In genomic region chr7:81992131-81993061, GRCm38 (mm10) we compare ENCODE assay signal across 8 mouse cellular contexts. TPM values are rescaled to one million over a fixed set of nuclear protein-coding genes. Genes with fewer than 3 reads are reported as not detected.
DNase-seq lines count a peak whose midpoint lies in the region; ATAC-seq lines count a peak whose summit lies in the region.

Gene Bnc1 (minus strand): TSS chr7:81992292.

- peak; percentile 4 to 23 for DNase-seq in adrenal gland, adult 18-20 months (ENCODE audit: low spot score in 2 of 2)
- DNase-seq in adrenal gland, postnatal 4 days (ENCODE audit: low spot score in 2 of 2): no peak
- DNase-seq in 3134 (ENCODE audit: extremely low read depth, insufficient read length, low spot score): peak; percentile 58
- DNase-seq in cerebellum, adult 8-10 months: no peak
- DNase-seq in left cerebral cortex, postnatal 36 days (ENCODE audit: low spot score in 2 of 2): no peak

- peaks cover 24% of the 10 kb centered on the region for H3K4me1 ChIP-seq in embryonic facial prominence, embryonic 15.5 days
- peaks cover 12% of the 10 kb centered on the region for H3K4me1 ChIP-seq in intestine, embryonic 15.5 days (replicated peaks)
- peaks cover 13% of the 10 kb centered on the region for H3K4me1 ChIP-seq in midbrain, embryonic 15.5 days

- H3K9ac ChIP-seq in embryonic facial prominence, embryonic 15.5 days: peak within 1 kb of the TSS; percentile 27
- H3K9ac ChIP-seq in intestine, embryonic 15.5 days: peak within 1 kb of the TSS; percentile 41
- H3K9ac ChIP-seq in midbrain, embryonic 15.5 days: peak within 1 kb of the TSS; percentile 20; the same call in 1 of the 2 replicates

- no peaks in the 10 kb centered on the region for H3K9me3 ChIP-seq in embryonic facial prominence, embryonic 15.5 days (replicated peaks)
- no peaks in the 10 kb centered on the region for H3K9me3 ChIP-seq in intestine, embryonic 15.5 days
- H3K9me3 ChIP-seq in midbrain, embryonic 15.5 days: no peaks in the 10 kb centered on the region

- peak within 1 kb of the TSS; percentile 94 for H3K4me2 ChIP-seq in embryonic facial prominence, embryonic 15.5 days (replicated peaks)
- peak within 1 kb of the TSS; percentile 97 for H3K4me2 ChIP-seq in intestine, embryonic 15.5 days (replicated peaks)
- H3K4me2 ChIP-seq in midbrain, embryonic 15.5 days: peak within 1 kb of the TSS; percentile 89

- 1% methylated on average over 97 of the region's 105 CpGs for WGBS in embryonic facial prominence, embryonic 15.5 days
- WGBS in intestine, embryonic 15.5 days: under 1% methylated on average over 95 of the region's 105 CpGs
- 1% methylated on average over 78 of the region's 105 CpGs for WGBS in midbrain, embryonic 15.5 days

- H3K36me3 ChIP-seq in embryonic facial prominence, embryonic 15.5 days: no peaks in the 10 kb centered on the region
- H3K36me3 ChIP-seq in intestine, embryonic 15.5 days: no peaks in the 10 kb centered on the region
- no peaks in the 10 kb centered on the region for H3K36me3 ChIP-seq in midbrain, embryonic 15.5 days (replicated peaks)

- ATAC-seq in embryonic facial prominence, embryonic 15.5 days (ENCODE audit: insufficient number of reproducible peaks, low FRiP score, low TSS enrichment, low read depth): no peak
- peak; percentile 73 for ATAC-seq in intestine, embryonic 15.5 days
- ATAC-seq in midbrain, embryonic 15.5 days (replicated peaks): peak; percentile 74

- H3K27me3 ChIP-seq in embryonic facial prominence, embryonic 15.5 days: peaks cover 71% of the 10 kb centered on the region
- H3K27me3 ChIP-seq in intestine, embryonic 15.5 days (replicated peaks): peaks cover 57% of the 10 kb centered on the region
- peaks cover 74% of the 10 kb centered on the region for H3K27me3 ChIP-seq in midbrain, embryonic 15.5 days (replicated peaks)

- peak within 1 kb of the TSS; percentile 53 for H3K4me3 ChIP-seq in embryonic facial prominence, embryonic 15.5 days (replicated peaks)
- peak within 1 kb of the TSS; percentile 53 for H3K4me3 ChIP-seq in intestine, embryonic 15.5 days (replicated peaks)
- H3K4me3 ChIP-seq in midbrain, embryonic 15.5 days: peak within 1 kb of the TSS; percentile 47

- H3K27ac ChIP-seq in embryonic facial prominence, embryonic 15.5 days (replicated peaks): no peak within 1 kb of the TSS
- H3K27ac ChIP-seq in intestine, embryonic 15.5 days: no peak within 1 kb of the TSS
- H3K27ac ChIP-seq in midbrain, embryonic 15.5 days: no peak within 1 kb of the TSS

- intact Hi-C loops in left cerebral cortex, postnatal 36 days (cut with DNase I): no loop called here

RNA-seq across cellular contexts. Expression of gene Bnc1, which starts in this region (rescaled TPM):
- total RNA-seq in adrenal gland, adult 18-20 months (2021): 1 to 10 TPM in 1 of 2 experiments, under 1 TPM in 1; 0.60 to 1.5 TPM
- 1 to 10 TPM; 1.7 to 2.3 TPM for total RNA-seq in adrenal gland, postnatal 4 days (2021)
- 1.6 and 1.8 TPM in 2 replicates for polyA plus RNA-seq in embryonic facial prominence, embryonic 15.5 days (2015; fragmentation: Nextera tagmentation; extraction: Ambion mirVana)
- 2.8 and 3.7 TPM in 2 replicates for polyA plus RNA-seq in intestine, embryonic 15.5 days (2015; fragmentation: Nextera tagmentation; extraction: Ambion mirVana)
- polyA plus RNA-seq in midbrain, embryonic 15.5 days (2015; fragmentation: Nextera tagmentation; extraction: Ambion mirVana): 0.08 and 0.20 TPM in 2 replicates
- total RNA-seq in left cerebral cortex, postnatal 36 days (2021): not detected

Comparison
In these comparisons a context has a peak if more than half of its experiments do, and no peak if none do; other contexts are left out.
1. DNase-seq: peak in adrenal gland, adult 18-20 months (2 of 2) and 3134 (single experiment); none in adrenal gland, postnatal 4 days (0 of 2), cerebellum, adult 8-10 months (single experiment) and left cerebral cortex, postnatal 36 days (0 of 2).
2. Peak in ATAC-seq, H3K4me3 ChIP-seq, H3K9ac ChIP-seq and H3K4me2 ChIP-seq in midbrain, embryonic 15.5 days; RNA of the gene not detected or under 1 TPM.
3. Peak in every context shown above with its lines, with median percentiles within 50 percentile points of each other: H3K4me2 ChIP-seq, H3K4me3 ChIP-seq and H3K9ac ChIP-seq.